Mouse (Mus musculus) thymus, postnatal 36 days (tissue): ENCODE measurements at regions not wholly inside any gene's neighbourhood (a gene's known extent, or its start where the extent isn't known, plus 50 kb on each side); places are given as distances from the start of the nearest gene placed in this dataset.
"Not testable (repeated sequence)": the region's sequence is repeated elsewhere in the genome, so short reads cannot be mapped to it uniquely, and the experiment has no call there.

Experiments
- DNase-seq, 2 experiments: peaks; one replicate each; pipeline ENCODE4 v3.0.0; 2022; ENCODE audit warnings: mixed read lengths in 2 of 2

DNA sequence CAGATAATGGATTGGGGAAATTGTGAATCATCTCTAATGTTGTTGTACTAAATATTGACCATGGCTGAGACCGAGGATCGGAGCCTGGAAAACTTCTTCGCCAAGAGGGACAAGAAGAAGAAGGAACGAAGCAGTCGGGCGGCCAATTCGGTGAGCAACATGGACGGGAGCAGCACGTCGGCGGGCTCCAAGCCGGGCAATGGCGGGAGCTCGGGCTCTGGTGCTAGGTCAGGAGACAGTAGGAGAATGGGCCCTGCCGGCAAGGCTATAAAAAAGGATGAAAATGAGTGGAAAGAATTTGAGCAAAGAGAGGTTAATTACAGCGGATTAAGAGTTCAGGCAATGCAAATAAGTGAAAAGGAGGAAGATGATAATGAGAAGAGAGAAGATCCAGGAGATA is 55.0 kb upstream of the Zfp990 start:
- not testable (repeated sequence) for DNase-seq

DNA sequence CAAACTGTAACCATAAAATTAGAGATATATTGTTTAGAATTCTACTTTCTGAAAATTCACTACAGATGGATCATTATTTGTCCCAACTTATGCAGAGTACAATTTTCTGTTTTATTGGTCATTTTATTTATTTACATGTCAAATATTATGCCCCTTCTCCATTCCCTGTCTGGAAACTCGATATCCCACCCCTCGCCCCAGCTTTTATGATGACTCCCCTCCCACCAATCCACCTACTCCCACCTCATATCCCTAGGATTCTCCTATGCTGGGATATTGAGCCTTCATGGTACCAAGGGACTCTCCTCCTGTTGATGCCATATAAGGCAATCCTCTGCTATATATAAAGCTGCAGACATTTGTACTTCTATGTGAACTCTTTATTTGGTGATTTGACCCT is 62.0 kb upstream of the Zfp990 start:
- no peak for DNase-seq

DNA sequence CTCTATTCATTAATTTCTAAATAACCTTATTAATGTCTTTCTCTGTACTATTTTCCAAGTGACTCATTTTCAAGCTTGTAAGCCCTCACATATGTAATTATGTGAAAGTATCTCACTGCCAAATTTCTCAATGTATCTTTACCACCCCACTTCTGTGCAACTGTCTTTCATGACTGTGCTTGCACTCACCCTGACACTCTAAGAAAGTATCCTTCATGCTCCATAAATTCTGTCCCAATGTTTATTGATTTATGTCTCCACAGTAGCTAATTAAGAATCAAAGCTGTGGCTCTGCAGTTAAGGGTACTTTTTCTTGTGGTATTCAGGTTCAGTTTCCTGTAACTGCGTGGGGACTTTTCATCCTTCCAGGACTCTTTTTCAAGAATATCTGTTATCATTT is 73.8 kb upstream of the Zfp990 start:
- not testable (repeated sequence) for DNase-seq

DNA sequence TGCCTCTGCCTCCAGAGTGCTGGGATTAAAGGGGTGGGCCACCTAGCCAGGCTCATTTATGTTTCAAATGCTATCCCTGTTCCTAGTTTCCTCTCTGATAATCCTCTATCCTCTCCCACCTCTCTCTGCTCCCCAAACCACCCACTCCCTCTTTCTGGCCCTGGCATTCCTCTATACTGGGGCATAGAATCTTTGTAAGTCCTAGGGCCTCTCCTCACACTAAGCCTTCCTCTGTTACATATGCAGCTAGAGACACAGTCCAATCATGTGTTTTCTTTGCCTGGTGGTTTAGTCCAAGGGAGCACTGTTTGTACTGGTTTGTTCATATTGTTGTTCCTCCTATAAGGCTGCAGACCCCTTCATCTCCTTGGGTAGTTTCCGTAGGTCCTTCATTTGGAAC is 76.0 kb upstream of the Zfp990 start:
- DNase-seq, result no peak

DNA sequence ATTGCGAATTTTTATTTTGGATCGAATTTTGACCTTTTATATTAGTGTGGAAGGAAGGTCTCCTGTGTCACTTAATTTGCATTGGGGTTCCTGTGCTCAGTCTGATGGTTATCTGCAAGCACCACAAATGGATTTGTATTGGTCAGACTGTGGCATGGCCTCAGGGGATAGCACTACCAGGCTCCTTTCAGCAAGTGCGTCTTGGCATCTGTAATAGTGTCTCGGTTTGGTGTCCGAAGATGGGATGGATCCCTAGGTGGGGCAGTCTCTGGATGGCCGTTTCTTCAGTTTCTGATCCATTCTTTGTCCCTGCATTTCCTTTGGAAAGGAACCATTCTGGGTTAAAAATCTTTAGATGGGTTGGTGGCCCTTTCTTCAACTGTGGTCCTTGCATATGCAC is 76.5 kb upstream of the Zfp990 start:
- no peak for DNase-seq

DNA sequence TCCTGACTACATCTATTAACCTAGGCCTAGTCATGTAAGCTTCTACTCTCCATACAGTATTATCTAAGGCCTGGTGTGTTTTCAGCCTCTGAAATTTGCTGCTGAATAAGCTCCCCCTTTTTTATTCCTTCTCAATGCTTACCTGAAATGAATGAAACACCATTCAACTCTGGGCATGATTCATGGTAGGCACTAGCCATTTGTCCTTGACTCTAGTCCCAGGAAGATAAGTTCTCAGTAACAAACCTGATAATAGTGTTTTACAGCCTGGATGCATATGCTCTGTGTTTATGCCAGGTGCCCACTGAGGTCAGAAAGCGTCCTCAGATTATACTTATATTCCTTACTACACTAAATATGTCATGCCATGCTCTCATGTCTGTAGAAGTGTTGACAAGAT is 77.3 kb upstream of the Zfp990 start:
- not testable (repeated sequence) for DNase-seq

DNA sequence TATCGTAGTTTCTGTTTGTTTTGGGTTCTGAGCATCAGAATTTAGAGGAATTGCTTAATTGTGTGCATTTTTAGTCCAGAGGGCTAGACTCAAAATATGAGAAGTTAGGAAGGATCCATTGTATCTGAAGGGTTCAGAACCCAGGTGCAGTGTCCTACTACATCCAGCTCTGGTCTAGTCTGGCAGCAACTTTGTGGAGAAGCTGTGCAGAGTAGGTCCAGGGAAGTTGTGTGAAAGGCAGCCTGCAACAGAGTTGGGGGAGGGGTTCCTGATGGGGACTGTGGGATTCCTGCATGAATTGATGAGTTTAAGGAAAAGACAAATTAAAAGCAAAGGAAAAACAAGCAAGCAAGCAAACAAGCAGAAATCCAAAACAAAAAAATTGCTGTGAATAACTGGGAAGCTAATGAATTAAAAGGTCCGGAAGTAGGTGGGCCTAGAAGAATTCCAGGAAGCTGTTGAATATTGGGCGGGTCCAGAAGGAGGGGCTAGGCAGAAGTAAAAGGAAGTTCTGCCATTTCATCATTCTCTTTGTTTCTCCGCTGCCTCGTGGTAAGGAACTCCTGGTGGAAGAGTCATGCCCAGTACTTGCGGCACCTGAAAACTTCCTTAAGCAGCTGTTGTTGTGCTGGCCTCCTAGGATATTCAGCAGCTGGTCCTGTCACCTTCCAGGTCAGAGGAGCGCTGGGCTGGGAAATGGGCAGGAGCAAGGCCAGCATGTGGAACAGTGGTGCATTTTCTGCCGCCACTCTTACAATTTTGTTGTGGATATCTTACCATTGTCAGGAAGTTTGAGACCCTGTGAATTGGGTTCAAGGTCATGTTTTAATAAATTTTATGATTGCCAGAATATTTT is 78.4 kb upstream of the Zfp990 start:
- no peak for DNase-seq

DNA sequence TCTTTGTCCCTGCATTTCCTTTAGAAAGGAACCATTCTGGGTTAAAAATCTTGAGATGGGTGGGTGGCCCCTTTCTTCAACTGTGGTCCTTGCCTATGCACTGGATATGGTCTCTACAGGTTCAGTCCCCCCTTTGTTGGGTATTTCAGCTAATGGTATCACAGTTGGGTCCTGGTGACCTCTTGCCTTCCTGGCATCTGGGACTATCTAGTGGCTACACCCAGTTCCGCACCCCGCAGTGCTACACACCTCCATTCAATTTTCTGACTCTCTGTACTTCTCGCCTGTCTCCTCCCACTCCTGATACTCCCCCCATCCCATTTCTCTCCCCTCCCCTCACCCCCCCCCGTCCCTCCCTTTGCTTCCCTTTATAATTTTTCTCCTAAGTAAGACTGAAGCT is 92.7 kb upstream of the Zfp990 start:
- not testable (repeated sequence) for DNase-seq

DNA sequence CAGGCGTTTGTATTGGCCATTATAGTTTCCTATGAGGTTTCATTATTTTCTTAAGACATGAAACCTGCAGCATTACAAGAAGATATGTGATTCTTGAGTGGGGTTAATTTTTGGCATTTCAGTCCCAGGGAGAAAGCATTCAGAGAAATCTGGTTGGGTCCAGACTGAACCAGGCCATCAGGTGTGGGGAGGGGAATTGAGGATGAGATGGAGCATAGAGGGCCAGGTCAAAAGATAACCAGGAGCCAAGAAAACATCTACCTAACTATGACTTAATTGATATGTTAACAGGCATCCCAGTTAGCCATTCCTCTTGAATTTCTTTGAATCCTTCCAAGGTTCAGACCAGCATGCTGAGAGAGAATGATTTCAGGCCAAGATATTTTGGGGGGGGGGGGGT is 96.2 kb upstream of the Tnfrsf8 start:
- DNase-seq, result no peak

DNA sequence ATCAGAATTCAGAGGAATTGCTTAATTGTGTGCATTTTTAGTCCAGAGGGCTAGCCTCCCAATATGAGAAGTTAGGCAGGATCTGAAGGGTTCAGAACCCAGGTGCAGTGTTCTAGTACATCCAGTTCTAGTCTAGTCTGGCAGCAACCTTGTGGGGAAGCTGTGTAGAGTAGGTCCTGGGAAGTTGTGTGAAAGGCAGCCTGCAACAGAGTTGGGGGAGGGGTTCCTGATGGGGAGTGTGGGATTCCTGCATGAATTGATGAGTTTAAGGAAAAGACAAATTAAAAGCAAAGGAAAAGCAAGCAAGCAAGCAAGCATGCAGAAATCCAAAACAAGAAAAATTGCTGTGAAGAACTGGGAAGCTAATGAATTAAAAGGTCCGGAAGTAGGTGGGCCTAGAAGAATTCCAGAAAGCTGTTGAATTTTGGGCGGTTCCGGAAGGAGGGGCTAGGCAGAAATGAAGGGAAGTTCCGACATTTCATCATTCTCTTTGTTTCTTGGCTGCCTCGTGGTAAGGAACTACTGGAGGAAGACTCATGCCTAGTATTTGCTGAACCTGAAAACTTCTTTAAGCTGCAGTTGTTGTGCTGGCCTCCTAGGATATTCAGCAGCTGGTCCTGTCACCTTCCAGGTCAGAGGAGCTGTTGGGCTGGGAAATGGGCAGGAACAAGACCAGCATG is 95.0 kb upstream of the Tnfrsf8 start:
- DNase-seq, result no peak

DNA sequence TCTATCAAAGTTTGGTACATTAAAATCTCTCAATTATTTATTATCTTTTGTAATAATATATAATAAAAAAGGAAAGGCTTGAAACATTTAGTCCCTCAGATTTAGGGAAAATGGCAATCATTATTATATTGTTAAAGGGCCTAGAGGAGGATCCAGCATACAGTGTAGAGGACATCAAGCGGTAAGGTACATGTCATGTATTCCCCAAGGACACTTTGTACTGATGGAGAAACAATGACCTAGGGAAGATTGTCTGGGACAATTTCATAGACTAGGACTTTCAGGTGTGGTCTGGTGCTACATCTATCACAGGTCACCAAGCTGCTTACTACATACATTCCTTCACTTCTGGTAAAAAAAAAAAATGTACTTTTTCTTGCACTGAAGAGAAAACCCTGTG is 91.1 kb upstream of the Tnfrsf8 start:
- not testable (repeated sequence) for DNase-seq

DNA sequence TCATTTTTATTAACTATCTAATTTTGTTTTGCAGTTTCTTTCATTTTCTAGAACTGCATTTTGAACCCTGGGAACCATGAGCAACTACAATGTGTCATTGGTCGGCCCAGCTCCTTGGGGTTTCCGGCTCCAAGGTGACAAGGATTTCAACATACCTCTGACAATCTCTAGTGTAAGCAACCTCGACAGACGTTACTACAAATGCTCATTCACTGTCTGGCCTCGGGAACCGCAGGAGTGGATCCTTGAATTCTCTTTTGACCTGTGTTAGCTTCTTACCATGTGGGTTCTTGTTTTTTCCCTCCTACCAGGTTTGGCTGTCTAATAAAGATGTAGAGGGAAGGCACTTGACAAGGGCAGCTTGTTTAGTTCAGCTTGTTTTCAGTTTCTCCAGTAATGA is 89.3 kb upstream of the Tnfrsf8 start:
- DNase-seq, result not testable (repeated sequence)

DNA sequence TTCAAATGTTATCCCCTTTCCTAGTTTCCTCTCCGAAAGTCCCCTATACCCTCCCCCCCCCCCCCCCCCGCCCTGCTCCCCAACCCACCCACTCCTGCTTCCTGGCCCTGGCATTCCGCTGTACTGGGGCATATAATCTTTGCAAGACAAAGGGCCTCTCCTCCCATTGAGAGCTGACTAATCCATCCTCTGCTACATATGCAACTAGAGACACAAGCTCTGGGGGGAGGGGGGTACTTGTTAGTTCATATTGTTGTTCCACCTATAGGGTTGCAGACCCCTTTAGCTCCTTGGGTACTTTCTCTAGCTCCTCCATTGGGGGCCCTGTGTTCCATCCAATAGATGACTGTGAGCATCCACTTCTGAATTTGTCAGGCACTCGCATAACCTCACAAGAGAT is 63.9 kb upstream of the Tnfrsf8 start:
- not testable (repeated sequence) for DNase-seq

DNA sequence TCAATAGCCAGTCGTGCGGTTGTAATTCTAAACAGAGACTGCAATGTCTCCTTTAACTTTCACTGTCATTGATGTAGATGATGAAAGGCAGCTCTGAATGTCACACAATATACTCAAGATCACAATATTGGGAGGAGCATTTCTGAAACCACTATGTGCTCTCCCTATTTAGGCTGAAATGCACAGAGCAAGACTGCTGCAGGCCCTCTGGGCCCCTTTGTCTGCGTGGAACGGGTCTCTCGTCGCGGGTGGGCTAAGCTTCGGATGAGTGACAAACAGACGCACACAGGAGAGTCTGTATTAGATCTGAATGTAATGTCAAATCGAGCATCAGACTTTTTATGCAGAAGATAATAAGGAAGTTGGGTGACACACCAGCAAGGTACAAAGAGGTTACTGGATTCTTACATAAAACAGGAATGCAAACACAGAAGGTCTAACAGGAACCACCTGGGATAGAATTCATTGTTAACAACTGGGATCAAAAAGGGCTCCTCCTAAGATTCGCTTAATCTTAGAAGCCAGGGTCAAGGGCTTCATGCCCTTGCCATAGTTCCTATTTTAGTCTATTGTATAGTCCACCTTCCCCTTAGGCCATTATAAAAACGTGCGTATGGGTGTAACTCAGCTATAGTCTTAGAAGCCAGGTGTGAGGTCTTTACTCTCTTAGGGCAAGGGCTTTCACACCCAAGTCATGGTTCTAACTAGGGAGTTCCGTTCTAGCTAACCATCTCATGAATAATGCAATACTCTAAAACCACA is 62.5 kb upstream of the Tnfrsf8 start:
- not testable (repeated sequence) for DNase-seq

DNA sequence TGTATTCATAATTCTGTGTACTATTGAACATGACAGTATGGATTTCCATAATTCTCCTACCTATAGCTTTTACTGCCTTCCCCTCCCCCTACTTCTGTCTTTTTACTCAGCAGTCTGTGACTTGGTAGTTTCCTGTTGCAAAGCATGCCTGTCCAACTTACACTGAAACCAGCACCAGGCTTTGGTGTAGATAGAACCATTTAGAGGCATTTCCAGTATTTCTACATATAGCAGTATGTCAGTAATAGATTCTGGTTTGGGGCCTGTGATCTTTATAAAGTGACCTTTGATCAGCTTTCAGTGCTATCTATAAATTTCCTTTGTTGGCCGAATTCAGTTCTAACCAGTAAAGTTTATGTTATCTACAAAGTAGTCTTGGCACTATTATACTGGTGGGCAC is 54.8 kb upstream of the Tnfrsf8 start:
- DNase-seq, result no peak

DNA sequence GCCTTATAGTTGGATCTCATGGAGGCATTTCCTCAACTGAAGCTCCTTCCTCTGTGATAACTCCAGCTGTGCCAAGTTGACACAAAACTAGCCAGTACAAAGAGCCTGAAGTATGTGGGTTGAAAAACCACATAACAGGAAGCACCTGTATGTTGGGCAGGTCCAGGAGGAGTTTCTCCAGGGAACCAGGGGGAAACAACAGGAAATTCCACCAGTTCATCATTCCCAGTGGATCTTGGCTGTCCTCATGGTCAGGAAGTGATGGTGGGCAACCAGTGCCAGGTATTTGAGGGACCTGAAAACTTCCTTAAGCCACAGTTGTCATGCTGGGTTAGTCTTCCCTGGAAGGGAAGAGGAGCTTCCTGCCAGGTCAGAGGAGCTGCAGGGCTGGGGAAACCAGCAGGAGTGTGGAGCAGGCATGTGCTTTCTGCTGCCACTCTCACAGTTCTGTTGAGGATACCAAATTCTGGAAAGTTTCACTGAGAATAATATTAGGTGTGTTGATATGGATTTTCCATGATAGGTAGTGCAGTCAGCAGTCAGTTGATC is 52.4 kb upstream of the Tnfrsf8 start:
- no peak for DNase-seq

DNA sequence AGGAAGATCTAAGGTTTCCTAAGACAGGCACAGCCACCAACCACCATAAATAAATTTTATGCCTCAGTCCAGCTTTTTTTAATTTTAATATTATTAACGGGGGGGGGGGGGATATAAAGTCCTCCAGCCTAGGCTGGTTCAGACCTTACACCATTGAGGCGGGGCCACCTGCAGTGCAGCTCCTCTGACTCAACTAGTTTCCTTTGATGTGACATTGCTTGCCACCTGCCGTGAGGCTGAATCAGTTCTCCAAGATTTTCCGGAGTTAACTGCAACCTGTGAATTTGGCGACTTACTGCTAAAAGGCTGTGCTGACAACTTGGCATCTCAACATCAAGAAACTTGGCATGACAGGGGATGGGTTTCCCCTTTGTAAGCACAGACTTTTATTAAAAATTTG is 51.3 kb upstream of the Tnfrsf8 start:
- peak in 1 of 2 experiments; percentile 64 for DNase-seq

DNA sequence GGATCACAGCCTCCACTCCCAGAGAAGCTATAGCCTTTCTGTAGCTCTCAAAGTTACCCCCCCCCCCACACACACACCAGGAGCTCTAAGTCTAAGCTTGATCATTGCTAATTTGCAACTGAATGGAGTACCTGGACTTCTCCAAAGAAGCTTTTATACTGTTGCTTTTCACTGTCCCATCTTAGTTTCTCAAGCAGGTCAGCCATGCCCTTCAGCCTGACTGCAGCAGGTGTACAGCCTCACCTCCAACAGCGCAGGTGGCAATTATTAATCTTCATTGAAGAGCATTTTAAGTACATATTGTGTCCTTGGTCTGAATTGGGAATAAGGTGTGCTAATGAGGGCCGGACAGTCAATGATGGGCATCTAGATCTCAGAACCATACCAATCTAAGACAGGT is 50.8 kb upstream of the Tnfrsf8 start:
- DNase-seq, result not testable (repeated sequence)
